Mouse (Mus musculus) 3134 (cell line): Measurements from ENCODE around the gene Hcrt.

ENCODE experiments used
- DNase-seq: peaks from one replicate; pipeline ENCODE4 v3.0.0-alpha.2; 2011; ENCODE audit warnings: low spot score; ENCODE audit not compliant: insufficient read length; ENCODE audit errors: extremely low read depth

Hcrt gene

DNA sequence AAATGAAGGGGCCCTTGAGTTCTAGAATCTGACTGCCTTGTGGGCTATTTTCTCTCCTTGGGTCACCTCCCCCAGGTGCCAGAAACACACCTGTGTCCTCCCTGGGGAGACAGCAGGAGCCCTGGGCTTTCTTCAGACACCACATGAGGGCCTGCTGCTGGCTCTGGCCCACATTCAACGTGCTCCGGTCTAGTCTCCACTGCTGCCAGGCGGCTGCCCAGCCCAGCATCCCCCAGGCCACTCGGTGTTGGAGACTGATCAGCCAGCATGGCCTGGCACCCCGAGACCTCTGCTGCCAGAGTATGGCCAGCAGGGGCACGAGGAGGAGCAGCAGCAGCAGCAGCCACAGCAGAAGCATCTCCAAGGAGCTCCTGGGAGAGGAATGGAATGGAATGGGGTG, 7.2 kb upstream of the Hcrt start:
- DNase-seq = peak; percentile 38

GRCm38 (mm10) chr11:100767871-100768270, 5.1 kb upstream of the Hcrt start:
- DNase-seq = no peak

DNA sequence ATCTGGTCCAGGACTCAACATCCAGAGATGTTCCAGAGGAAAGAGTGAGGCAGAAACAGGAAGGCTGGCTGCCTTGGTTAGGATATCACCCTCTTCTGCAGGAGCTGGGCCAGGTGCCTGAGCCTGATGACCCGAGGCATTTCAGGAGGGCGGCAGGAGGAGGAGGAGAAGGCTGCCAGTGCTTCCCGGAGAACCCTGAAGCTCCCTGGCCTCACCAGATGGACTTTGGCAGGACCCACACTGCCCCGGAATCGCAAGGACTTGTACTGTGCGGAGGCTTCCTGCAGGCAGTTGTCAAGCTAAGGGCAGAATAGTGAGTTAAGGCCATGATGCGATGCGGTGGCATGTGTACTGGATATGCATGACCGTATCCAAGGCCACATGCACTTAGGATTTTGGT, 4.0 kb upstream of the Hcrt start:
- DNase-seq = no peak

DNA sequence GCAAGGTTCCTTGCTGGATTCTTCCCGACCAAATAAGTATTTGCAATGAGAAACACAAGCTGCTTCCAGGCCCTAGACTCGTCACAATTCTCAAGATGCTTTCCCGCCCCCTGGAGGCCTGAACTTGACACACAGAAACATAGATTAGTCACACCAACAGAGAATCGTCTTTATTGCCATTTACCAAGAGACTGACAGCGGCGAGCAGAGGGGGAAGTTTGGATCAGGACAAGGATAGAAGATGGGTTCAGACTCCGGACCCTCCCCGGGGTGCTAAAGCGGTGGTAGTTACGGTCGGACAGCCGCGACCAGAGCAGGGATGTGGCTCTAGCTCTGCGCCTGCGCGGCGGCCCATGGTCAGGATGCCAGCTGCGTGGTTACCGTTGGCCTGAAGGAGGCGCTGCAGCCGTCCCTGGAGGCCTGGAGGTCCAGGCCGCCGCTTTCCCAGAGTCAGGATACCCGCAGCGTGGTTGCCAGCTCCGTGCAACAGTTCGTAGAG, 1.1 kb downstream of the Hcrt start:
- DNase-seq = no peak

- no peak for DNase-seq
Observed at GRCm38 (mm10) chr11:100759611-100760233, 3.0 kb downstream of the Hcrt start, which contains the start of gene Kcnh4. TSS of gene Kcnh4 (minus strand) at chr11:100759942.

- no peak for DNase-seq
Observed at GRCm38 (mm10) chr11:100758707-100759610, 3.8 kb downstream of the Hcrt start.

GRCm38 (mm10) chr11:100757566-100757965, 5.2 kb downstream of the Hcrt start:
- DNase-seq = no peak

- DNase-seq = no peak
Observed at GRCm38 (mm10) chr11:100756476-100756875, 6.3 kb downstream of the Hcrt start.

DNA sequence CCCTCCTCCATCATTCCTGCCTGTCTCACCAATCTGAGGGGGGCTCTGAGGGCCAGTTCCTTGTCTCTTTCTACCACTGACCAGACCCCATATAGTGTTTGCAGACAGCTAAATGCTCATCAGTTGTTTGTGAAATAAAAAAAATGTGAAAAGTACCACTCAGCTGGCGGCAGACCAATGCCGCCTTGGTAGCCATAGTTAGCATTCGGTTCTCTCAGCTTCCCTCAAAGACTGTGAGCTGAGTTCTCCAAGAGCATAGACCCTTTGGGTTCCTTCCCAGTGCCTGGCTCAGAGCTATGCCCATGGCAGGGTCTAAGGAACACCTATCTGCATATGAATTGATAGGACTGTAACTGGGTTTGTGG, 8.1 kb downstream of the Hcrt start:
- DNase-seq = no peak

- DNase-seq = no peak
Observed at GRCm38 (mm10) chr11:100754021-100754692, 8.6 kb downstream of the Hcrt start.

GRCm38 (mm10) chr11:100752294-100752693, 10.4 kb downstream of the Hcrt start:
- DNase-seq = no peak

GRCm38 (mm10) chr11:100750127-100750526, 12.6 kb downstream of the Hcrt start:
- DNase-seq = no peak

DNA sequence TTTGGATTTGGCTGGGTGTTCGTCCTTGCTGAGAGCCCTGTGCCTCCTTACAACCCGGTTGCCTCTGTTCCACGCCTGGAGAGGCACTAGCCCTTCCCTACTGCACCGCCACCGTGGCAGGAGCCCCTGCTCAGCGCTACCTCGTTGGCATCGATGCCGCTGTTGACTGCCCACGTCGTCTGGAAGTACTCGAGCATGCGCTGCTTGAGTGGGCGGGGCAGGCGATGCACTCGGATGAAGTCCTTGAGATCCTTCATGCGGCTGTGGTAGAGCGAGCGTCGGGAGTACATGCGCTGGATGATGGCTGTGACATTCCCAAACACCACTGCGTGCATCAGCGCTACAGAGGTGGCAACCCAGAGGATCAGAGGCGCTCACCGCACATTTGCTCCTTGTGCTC, 13.3 kb downstream of the Hcrt start:
- no peak for DNase-seq

DNA sequence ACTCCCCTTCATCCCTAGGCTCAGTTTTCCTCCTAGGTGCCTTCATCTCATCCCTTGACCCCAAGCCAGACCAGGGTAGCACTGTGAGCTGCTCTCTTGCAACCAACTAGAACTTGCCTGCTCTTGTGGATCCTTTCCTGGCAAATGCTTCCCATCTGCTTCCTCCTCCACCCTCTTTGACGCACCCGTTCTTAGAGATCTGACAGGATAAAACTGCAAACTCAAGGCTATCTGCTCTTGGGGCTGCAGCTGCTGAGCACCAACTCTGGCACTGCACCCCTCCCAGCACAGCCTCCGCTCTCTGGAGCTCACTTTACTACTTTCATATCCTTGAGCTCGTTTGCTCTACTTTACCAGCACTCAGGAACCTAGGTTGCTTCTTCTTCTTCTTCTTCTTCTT, 14.1 kb downstream of the Hcrt start:
- DNase-seq = no peak

DNA sequence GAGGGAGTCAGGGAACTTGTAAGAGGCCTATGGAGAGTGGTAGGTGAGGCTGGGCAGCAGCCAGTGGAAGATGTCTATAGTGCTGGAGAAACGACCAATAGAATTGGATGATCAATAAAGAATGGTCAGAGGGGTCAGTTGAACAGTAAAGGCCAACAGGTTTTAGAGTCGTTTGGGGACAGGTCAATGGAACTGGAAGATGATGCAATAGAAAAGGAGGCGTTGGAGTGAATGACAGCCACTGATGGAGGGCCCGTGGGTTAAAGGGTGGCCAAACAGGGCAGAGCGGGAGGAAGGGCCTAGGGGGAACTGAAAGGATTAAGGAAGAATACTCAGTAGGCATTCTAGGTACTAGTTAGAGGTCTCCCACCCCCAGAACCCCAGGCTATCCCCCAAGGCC, 15.6 kb downstream of the Hcrt start:
- DNase-seq = no peak

GRCm38 (mm10) chr11:100746546-100746945, 16.2 kb downstream of the Hcrt start:
- no peak for DNase-seq

DNA sequence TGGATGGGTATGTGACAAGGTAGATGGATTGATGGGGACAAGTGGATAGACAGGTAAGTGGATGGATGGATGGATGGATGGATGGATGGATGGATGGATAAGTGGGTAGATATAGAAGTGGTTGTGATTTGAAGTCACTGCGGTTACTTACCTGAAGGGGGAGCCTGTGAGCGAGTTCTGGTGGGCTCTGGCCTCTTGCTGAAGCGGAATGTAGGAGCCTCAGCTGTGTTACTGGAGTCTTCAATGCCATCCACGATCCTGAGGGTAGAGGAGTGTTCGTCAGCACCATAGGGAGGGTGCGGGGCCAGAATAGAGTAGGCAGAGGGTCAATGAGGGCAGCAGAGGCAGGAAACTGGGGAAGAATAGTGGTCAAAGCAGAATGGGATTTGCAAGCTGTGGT, 17.6 kb downstream of the Hcrt start:
- no peak for DNase-seq

GRCm38 (mm10) chr11:100741348-100741747, 21.4 kb downstream of the Hcrt start:
- DNase-seq = no peak

DNA sequence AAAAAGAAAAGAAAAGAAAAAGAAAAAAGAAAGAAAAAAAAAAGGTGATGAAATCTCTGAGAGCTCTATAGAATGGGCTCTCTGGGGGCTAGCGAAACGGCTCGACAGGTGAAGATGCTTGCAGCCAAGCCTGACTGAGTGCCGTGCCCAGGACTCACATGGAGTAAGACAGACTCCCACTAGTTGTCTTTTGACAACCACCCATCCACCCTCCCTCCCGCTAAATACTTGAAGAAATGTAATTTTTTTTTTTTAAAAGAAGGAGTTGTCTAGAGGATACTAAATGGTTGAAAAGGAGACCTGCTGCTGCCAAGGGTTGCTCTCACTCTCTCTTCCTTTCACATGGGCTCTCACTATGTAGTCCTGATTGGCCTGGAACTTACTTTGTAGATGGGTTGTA, 24.0 kb downstream of the Hcrt start:
- no peak for DNase-seq

DNA sequence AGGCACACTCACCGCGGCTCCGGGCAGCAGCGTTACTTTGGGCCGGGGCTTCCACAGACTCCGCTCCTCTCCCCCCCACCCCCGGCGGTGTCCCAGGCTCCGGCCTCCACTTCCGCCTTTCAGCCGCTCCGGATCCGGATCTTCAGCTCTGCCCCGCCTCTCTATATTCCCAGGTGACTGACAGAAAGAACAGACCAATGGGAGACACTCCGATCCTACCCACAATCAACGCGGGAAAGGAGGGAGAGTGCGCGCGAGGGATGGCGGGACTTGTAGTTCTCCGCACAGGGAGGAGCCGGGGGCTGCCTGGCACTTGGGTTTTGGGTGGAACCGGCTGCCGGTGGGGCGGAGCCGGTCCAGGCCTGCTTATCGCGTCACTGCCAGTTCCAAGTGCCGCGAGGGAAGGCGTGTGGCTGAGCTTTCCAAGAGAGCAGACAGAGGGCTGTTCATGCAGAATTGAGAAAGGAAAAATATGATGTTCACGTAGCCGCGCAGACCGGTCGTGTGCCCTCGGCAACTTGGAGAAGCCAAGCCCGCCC, 24.6 kb downstream of the Hcrt start, which contains the start of gene Rab5c:
Gene Rab5c, minus strand, starts transcription at position 150 of the 539 bp plus-strand sequence.
- peak; percentile 99 for DNase-seq

GRCm38 (mm10) chr11:100737105-100737733, 25.5 kb downstream of the Hcrt start:
- DNase-seq = no peak
